In the genomic region with DNA sequence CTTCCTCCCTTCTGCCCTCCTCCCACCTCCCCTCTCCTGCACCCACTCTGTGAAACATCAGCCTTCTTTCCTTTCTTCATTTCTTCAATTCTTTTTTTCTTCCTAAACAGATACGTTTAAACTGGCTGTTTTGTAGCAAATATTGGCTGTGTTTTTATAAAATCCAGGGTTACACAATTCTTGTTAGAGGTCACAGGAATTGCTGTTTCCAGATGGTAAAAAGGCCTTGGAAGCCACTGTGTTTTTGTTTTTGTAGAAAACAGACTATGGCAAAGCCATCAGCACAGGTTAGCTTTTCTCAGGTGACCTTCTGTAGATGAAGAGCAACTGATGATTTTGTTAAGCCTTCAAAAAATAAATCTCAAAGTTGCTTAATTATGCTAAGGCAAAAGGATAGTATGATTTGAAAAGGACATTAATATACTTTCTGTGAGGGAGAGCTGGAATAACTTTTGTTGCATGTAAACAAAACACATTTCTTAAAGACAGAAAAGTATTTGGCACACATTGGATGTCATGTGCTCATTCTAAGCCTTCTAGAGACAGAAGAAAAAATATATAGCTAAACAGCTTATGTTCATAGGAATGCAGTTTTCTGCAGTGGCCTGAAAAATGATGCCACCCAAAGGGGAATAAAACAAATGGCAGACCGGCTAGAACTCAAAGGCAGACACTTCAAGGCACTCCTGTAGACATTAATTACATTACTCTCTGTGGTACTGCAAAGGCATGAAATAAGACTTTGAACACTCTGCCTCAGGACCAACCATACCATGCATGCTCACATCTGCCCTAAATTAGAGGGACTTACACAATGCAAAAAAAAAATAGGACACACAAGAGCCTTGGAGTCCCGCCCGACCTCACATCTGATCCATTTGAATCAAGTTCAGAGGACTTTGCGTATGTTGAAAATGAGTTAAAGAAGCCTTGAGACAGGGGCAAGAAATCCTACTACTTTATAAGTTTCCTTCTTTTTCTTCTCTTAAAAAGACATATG, we compare ENCODE assay signal across 9 mouse cellular contexts.
A peak's percentile ranks its signal among the peaks of the same experiment; 100 is the strongest.
DNase-seq lines count a peak whose midpoint lies in the region; ATAC-seq and TF ChIP-seq lines count a peak whose summit lies in the region.
"Had no signal": no experiment of that assay in that cellular context is flagged by ENCODE, and none has a peak within 500 bp of the region (broad histone marks: within the 10 kb centered on the region; RNA-seq: fewer than 3 reads in every experiment).

No protein-coding gene starts in this region.

- H3K9me3 ChIP-seq in limb, embryonic 14.5 days (ENCODE audit: control insufficient read depth, low read length) = no peaks in the 10 kb centered on the region

- WGBS in limb, embryonic 14.5 days = 20% methylated on average over 5 of the region's 5 CpGs

- peak; percentile 7 to 10 for DNase-seq in heart, adult 18-20 months
- DNase-seq in heart, postnatal 36 days = no peak
- peak; percentile 65 for DNase-seq in 3T3-L1 (ENCODE audit: low read depth, low spot score)
- peak; percentile 88 for DNase-seq in limb, embryonic 14.5 days (ENCODE audit: low spot score)
- no peak for DNase-seq in Muller cell, postnatal 12 days (ENCODE audit: inconsistent ontology term)
- no peak for DNase-seq in layer of hippocampus, postnatal 25 days (ENCODE audit: extremely low spot score in 1 of 2, low spot score in 1 of 2)

- H3K4me2 ChIP-seq in limb, embryonic 14.5 days (replicated peaks; ENCODE audit: low read depth, low read length, severe bottlenecking) = no peak overlapping the region

- no peaks in the 10 kb centered on the region for H3K27me3 ChIP-seq in limb, embryonic 14.5 days (ENCODE audit: control insufficient read depth, insufficient read depth, low read length)

- no peak overlapping the region for H3K9ac ChIP-seq in limb, embryonic 14.5 days (ENCODE audit: low read depth, low read length, severe bottlenecking)

- H3K4me1 ChIP-seq in brown adipose tissue, adult 24 weeks (ENCODE audit: control insufficient read depth, insufficient read depth, insufficient read length, low read length) = peaks cover 3% of the 10 kb centered on the region
- peaks cover 5% of the 10 kb centered on the region; the same call in 1 of the 2 replicates for H3K4me1 ChIP-seq in limb, embryonic 14.5 days (ENCODE audit: control insufficient read depth, insufficient read depth, low read length)

- intact Hi-C loops in heart, postnatal 36 days (cut with DNase I) = loop anchor here (5.0 kb wide), 1 partner anchor 921 kb away; no protein-coding TSS in a partner anchor

- no peak overlapping the region for H3K4me3 ChIP-seq in brown adipose tissue, adult 24 weeks (ENCODE audit: insufficient read depth, low read depth, low read length)
- H3K4me3 ChIP-seq in limb, embryonic 14.5 days (replicated peaks; ENCODE audit: low read length) = no peak overlapping the region
- H3K4me3 ChIP-seq: myocyte had no signal

- peak; percentile 67; the same call in 1 of the 2 replicates for ATAC-seq in limb, embryonic 14.5 days (ENCODE audit: low FRiP score, low read depth)
- ATAC-seq in frontal cortex, adult (ENCODE audit: low TSS enrichment) = no peak

- no peak for TF ChIP-seq POLR2A in limb, embryonic 14.5 days (IDR thresholded peaks at IDR 0.05; ENCODE audit: borderline replicate concordance, extremely low read depth, insufficient read depth, insufficient read length)

- peak overlapping the region; percentile 66 for H3K27ac ChIP-seq in brown adipose tissue, adult 24 weeks (replicated peaks; ENCODE audit: low read depth, low read length)
- H3K27ac ChIP-seq in limb, embryonic 14.5 days (replicated peaks; ENCODE audit: low read depth, low read length) = peak overlapping the region; percentile 44; the same call in 1 of the 2 replicates

- H3K36me3 ChIP-seq in limb, embryonic 14.5 days (ENCODE audit: control insufficient read depth, insufficient read depth, low read length) = no peaks in the 10 kb centered on the region

Comparison
In these comparisons a context has a peak if more than half of its experiments do, and no peak if none do; other contexts are left out.
1. DNase-seq: peak in heart, adult 18-20 months (2 of 2), 3T3-L1 (single experiment) and limb, embryonic 14.5 days (single experiment); none in heart, postnatal 36 days (0 of 2), Muller cell, postnatal 12 days (single experiment) and layer of hippocampus, postnatal 25 days (0 of 2).